Mouse (Mus musculus): ENCODE results near the gene Gm3636. TPM values are rescaled to one million over a fixed set of nuclear protein-coding genes. Genes with fewer than 3 reads are reported as not detected.
A peak's percentile ranks its signal among the peaks of the same experiment; 100 is the strongest.
"Not testable (repeated sequence)": the region's sequence is repeated elsewhere in the genome, so short reads cannot be mapped to it uniquely, and the experiment has no call there.

The Gm3636 gene
- polyA plus RNA-seq (2015; fragmentation: Nextera tagmentation; extraction: Ambion mirVana) = 14.7 and 17.5 TPM in 2 replicates

DNA sequence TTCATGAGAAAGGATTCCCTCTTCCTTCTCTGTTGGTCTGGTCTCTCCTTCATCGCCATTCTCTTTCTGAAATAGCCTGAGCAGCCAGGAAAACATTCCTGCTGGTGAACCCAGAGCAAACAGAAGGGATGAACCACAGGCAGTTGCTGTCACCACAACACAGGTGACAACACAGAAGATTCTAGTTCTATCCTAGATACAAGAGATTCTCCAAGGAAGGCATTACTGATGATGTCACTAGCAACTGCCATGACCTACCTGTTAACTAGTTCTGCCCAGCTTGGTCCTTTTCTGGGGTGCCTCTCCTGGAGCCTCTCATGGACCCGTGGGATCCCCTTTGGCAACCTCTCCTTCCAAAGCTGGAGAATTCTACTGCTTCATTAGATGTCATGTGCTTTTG, at the start of gene Gm3636:
Gm3636 (minus strand) TSS at position 101 of the 400 bp plus-strand sequence.
- WGBS = no CpG with 5 or more reads among the region's 2 CpGs
- H3K9ac ChIP-seq; H3K27ac ChIP-seq (replicated peaks); H3K4me1 ChIP-seq (replicated peaks); H3K9me3 ChIP-seq; H3K4me3 ChIP-seq; H3K36me3 ChIP-seq; H3K27me3 ChIP-seq; H3K4me2 ChIP-seq; ATAC-seq (ENCODE audit: low FRiP score, low read depth): not testable (repeated sequence)

DNA sequence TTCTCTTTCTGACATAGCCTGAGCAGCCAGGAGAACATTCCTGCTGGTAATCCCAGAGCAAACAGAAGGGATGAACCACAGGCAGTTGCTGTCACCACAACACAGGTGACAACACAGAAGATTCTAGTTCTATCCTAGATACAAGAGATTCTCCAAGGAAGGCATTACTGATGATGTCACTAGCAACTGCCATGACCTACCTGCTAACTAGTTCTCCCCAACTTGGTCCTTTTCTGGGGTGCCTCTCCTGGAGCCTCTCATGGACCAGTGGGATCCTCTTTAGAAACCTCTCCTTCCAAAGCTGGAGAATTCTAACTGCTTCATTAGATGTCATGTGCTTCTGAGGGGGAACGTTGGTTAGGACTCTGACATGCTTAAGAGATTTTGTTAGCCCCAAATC, 32.2 kb upstream of the Gm3636 start, which contains the start of gene Gm8362:
Gm8362 (minus strand) TSS at position 101 of the 400 bp plus-strand sequence.
- not testable (repeated sequence) for H3K36me3 ChIP-seq; H3K4me3 ChIP-seq; H3K4me1 ChIP-seq (replicated peaks); H3K9ac ChIP-seq; H3K4me2 ChIP-seq; ATAC-seq (ENCODE audit: low FRiP score, low read depth); H3K27ac ChIP-seq (replicated peaks); H3K9me3 ChIP-seq; H3K27me3 ChIP-seq
- 100% methylated on average over 1 of the region's 1 CpGs for WGBS

DNA sequence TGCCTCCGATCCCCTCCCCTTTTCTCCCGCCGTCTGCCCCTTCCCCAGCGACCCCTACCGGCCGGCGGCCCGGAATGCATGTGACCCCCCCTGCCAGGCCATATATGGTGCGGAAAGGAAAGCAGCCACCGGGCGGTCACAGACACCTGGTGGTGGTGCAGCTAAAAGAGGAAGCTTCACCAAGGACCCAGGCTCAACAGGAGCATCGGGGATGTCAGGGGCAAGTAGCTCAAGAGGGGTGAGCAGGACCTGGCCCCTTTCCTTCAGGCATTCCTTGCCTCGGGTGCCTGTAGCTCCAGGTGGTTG, 15.1 kb upstream of the Gm3636 start:
- peak overlapping the region; percentile 48 for H3K4me3 ChIP-seq
- H3K27me3 ChIP-seq; H3K4me1 ChIP-seq (replicated peaks); H3K9me3 ChIP-seq; ATAC-seq (ENCODE audit: low FRiP score, low read depth); H3K36me3 ChIP-seq; H3K27ac ChIP-seq (replicated peaks); H3K9ac ChIP-seq: not testable (repeated sequence)
- peak overlapping the region; percentile 52 for H3K4me2 ChIP-seq
- 0% methylated on average over 6 of the region's 13 CpGs for WGBS

DNA sequence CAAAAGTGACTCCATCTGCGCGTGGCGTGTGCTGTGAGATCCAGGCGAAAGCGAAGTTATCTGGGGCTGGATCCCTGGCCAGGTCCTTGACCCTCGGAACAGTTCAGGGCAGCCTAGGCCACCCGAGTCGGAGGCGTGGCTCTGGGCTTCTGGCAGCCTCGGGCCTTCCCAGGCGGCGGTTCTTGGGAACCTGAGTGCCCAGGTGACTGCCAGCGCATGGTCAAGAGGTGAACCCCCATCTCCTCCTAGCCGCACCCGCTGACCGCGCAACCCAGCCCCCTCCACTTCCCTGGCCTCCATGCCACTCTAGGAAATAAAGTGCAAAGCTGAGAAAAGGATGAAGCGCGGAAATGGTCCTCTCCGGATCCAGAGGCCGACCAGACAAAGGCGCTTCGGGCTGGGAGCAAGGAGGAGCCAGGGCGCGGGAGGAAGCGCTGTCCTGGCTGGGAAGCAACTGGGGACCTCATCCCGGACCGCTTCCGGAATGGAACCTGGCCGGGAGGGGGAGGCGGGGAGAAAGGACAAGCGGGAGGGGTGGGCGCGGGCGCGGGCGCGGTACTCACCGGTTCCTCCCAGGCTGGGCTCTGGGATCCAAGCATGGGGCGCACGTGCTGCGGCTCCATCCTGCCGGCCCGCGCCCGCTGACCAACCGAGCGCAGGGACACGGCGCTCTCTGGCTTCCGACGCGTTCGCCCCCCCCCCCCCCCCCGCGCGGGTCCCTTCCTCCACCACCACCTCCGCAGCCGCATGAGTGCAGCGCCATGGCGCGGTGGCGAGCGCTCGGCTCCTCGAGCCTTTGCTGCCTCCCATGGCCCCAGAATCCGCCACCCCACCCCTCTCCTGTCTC, 14.5 kb upstream of the Gm3636 start:
- not testable (repeated sequence) for ATAC-seq (ENCODE audit: low FRiP score, low read depth); H3K27me3 ChIP-seq; H3K27ac ChIP-seq (replicated peaks); H3K4me1 ChIP-seq (replicated peaks); H3K9me3 ChIP-seq; H3K36me3 ChIP-seq
- peak overlapping the region; percentile 52 for H3K4me2 ChIP-seq
- H3K9ac ChIP-seq = peak overlapping the region; percentile 50
- H3K4me3 ChIP-seq = peak overlapping the region; percentile 48
- 1% methylated on average over 38 of the region's 67 CpGs for WGBS

DNA sequence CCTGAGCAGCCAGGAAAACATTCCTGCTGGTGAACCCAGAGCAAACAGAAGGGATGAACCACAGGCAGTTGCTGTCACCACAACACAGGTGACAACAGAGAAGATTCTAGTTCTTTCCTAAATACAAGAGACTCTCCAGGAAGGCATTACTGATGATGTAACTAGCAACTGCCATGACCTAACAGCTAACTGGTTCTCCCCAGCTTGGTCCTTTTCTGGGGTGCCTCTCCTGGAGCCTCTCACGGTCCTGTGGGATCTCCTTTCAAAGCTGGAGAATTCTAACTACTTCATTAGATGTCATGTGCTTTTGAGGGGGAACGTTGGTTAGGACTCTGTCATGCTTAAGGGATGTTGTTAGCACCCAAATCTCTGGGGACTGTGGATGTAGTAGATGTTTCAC, 22.0 kb downstream of the Gm3636 start, which contains the start of gene Gm8050:
Gm8050 (minus strand) TSS at position 101 of the 400 bp plus-strand sequence.
- ATAC-seq (ENCODE audit: low FRiP score, low read depth); H3K9me3 ChIP-seq; H3K4me2 ChIP-seq; H3K36me3 ChIP-seq; H3K27me3 ChIP-seq; H3K4me1 ChIP-seq (replicated peaks); H3K9ac ChIP-seq; H3K4me3 ChIP-seq; H3K27ac ChIP-seq (replicated peaks): not testable (repeated sequence)
- WGBS = 71% methylated on average over 1 of the region's 2 CpGs

Other genes with a start within 250 kb of the Gm3636 start
- not detected in 2 replicates for gene Gm8356, start 205.0 kb downstream of the Gm3636 start, polyA plus RNA-seq (2015; fragmentation: Nextera tagmentation; extraction: Ambion mirVana)
- 0.74 and 0.77 TPM in 2 replicates for gene Gm3629, start 151.7 kb downstream of the Gm3636 start, polyA plus RNA-seq (2015; fragmentation: Nextera tagmentation; extraction: Ambion mirVana)
- gene Gm3460, start 119.9 kb downstream of the Gm3636 start, polyA plus RNA-seq (2015; fragmentation: Nextera tagmentation; extraction: Ambion mirVana) = 0.55 TPM in 1 of 2 replicates, not detected in the other
- gene Gm10251, start 58.2 kb downstream of the Gm3636 start, polyA plus RNA-seq (2015; fragmentation: Nextera tagmentation; extraction: Ambion mirVana) = not detected in 2 replicates
- 0.09 TPM in 1 of 2 replicates, not detected in the other for gene Gm8050, start 22.1 kb downstream of the Gm3636 start, polyA plus RNA-seq (2015; fragmentation: Nextera tagmentation; extraction: Ambion mirVana)
- gene Gm8362, start 32.1 kb upstream of the Gm3636 start, polyA plus RNA-seq (2015; fragmentation: Nextera tagmentation; extraction: Ambion mirVana) = not detected in 2 replicates
- not detected in 2 replicates for gene Gm3642, start 98.0 kb upstream of the Gm3636 start, polyA plus RNA-seq (2015; fragmentation: Nextera tagmentation; extraction: Ambion mirVana)
- gene Gm3667, start 147.6 kb upstream of the Gm3636 start, polyA plus RNA-seq (2015; fragmentation: Nextera tagmentation; extraction: Ambion mirVana) = 10.2 and 12.4 TPM in 2 replicates
- gene Gm6356, start 231.5 kb upstream of the Gm3636 start, polyA plus RNA-seq (2015; fragmentation: Nextera tagmentation; extraction: Ambion mirVana) = not detected in 2 replicates